Mouse (Mus musculus): Measurements from ENCODE around the gene Lrrc31.

The Lrrc31 gene

DNA sequence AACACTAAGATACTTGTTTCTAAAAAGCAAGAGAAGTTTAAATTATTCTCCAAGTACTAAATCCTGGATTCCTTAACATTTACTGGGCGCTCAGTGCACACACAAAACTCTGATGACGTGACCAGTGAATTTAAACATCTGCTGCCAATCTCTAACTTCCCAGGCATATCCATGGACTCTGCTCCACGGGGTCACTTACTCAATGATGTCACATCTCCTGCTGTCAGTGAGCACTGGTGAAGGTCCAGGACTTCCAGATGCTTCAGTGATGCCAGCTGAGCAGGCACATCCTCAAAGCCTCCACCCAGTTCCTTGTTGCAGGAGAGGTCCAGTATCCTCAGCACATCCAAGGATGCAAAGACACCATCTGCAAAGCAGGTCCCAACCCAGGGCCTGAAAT, 12.4 kb downstream of the Lrrc31 start:
- DNase-seq, result no peak

DNA sequence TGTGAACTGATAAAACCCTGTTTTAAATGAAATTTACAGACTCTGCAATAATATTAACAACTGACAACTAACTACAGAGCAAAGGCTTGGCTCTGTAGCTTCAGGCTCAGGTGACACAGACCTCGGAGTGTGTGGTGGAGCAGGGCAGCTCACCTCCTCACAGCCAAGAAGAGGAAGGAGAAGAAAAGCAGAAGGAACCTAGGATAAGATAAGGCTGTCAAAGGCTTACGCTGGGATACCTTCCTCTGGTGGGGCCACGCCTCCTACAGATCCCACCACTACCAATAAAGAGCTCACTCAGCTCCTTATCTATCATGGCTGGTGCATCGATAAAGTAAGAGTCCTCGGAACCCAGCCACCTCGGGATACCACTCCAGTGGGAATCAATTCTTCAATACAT, 16.5 kb downstream of the Lrrc31 start:
- no peak for DNase-seq

DNA sequence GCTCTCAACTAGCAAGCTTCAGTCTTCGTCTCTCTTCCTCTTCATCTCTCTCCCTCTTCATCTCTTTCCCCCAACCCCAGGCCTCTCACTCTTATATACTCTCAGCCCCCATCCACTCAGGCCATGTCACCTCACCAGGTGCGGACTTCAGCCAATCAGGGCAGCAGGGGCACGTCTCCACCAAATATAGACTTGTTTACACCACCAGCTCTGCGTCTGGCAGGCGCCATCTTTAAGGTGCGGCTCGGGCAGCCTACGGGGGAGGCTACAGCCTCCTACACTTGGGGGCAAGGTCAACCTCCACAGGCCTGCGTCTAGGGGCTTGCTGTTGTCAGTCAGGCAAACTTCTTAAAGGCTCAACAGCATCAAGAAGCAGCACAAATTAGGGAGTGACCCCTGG, 41.2 kb downstream of the Lrrc31 start:
- DNase-seq, result no peak

DNA sequence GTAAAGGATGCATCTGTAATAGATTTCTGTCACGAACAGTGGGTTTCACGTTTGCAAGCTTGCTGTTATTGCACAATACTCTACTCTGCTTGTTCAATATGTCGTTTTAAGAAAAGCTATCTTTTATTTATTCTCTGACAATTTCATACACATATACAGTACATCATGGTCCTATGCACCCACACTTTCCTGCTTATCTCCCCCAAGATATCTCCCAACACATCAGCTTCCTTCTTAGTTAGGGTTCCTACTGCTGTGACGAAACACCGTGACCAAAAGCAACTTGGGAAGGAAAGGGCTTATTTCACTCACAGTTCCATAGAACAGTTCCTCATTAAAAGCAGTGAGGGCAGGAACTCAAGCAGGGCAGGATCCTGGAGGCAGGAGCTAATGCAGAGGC, 43.7 kb downstream of the Lrrc31 start:
- DNase-seq, result no peak

DNA sequence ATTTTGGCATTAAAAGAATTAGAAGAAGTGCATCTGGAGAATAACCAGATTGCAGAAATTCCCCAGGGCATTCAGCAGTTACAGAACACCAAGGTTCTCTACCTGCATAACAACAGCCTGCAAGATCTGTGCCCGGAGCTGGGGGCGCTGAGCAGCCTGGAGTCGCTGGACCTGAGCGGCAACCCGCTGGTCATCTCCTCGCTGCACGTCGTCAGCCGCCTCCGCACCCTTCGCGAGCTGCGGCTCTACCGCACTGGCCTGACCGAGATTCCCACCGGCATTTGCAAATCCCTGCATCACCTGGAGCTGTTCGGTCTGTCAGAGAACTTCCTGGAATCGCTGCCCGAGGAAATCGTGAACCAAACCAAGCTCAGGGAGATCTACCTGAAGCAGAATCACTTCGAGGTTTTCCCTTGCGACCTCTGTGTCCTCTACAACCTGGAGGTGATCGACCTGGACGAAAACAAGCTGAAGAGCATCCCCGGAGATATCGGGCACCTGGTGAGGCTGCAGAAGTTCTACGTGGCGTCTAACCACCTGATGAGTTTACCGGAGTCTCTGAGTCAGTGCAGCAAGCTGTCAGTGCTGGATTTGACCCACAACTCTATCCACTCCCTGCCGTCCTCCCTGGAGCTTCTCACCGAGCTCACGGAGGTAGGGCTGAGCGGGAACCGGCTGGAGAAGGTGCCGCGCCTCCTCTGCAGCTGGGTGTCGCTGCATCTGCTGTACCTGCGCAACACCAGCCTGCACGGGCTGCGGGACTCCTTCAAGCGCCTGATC, 49.4 kb downstream of the Lrrc31 start:
- peak; percentile 6 to 9 for DNase-seq

DNA sequence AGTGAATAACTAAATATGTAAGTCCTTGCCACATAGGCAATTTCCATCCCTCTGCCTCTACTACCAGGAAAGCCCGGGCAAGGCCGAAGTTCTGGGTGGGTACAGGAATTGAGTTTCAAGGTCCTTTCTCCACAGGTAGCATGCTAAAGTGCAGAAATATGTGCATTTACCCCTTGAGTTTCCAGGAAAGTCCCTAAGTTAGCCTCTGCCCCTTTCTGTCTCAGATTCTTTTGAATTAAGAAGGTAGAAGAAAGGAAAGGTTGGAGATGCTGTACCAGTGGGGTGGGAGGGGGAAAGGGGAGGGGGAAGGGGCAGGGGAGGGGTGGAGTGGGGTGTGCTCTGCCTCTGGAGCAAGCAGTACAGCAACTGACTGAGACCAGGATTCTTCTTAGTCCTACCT, 51.2 kb downstream of the Lrrc31 start:
- DNase-seq, result no peak

DNA sequence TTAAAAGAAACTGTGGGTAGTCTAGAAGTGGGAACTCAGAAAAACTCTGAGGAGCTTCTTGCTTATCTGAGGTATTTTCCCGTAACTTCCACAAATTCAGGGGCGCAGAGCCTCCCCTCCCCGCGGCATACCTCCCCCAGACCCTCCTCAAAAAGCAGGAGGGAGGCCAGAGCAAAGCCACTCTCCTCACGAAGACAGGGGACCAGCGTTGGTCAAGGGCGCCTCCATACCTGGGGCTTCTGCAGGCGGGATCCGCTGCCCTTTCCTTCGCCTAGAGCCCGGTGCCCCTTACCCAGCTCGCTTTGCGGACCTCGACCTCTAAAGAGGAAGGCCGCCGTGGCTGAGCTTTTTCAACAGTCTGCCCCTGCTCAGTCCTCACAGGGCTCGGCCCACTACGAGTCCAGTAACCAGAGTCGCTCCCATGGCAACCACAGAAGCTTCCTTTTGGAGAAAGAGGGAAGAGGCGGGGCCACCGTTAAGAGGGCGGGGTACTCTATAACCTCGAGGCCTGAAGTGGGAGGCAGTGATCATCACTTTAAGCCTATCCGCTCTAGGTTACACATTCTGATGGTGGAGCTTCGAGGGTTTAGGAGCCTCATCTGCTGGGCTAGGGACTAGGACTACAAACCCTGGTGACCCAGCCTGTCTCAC, 52.1 kb downstream of the Lrrc31 start, which contains the start of gene Lrrc34:
Gene Lrrc34 (minus strand): TSS at position 430 of the 651 bp plus-strand sequence.
- no peak for DNase-seq

DNA sequence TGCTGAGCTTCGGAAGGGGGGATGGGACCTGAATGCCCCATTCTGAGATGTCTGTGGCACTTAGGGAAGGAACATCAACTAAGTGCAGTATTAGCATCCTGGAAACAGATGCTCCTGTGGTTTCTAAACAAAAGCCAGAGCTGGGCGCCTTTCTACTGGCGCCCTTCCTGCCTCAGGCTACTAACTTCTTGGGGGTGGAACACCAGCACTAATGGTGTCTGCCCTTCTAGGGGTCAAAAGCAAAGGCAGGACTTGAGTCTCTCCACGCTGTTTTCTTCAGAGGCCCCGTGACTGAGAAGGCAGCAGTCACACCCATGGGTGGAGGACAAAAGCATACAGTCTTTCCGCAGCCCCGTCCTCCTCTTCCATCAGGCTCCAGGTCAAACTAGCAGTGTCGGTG, 52.9 kb downstream of the Lrrc31 start:
- DNase-seq, result no peak

DNA sequence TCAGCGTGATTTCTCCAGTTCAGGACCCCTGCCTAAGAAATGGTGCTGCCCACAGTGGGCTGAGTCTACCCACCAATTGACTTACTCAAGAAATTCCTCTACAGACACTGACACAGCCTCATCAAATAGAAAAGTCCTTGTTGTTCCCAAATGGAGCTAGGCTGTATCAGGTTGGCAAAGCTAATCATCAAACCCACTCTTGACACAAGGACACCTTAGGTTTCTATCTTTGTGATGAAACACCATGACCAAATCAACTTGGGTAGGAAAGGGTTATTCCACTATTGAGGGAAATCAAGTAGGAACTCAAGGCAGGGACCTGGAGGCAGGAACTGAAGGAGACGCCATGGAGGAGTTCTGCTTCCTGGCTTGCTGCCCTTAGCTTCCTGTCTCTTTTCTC, 55.4 kb downstream of the Lrrc31 start, which contains the start of gene Lrriq4:
Gene Lrriq4 (plus strand): TSS at position 301 of the 400 bp plus-strand sequence.
- no peak for DNase-seq

DNA sequence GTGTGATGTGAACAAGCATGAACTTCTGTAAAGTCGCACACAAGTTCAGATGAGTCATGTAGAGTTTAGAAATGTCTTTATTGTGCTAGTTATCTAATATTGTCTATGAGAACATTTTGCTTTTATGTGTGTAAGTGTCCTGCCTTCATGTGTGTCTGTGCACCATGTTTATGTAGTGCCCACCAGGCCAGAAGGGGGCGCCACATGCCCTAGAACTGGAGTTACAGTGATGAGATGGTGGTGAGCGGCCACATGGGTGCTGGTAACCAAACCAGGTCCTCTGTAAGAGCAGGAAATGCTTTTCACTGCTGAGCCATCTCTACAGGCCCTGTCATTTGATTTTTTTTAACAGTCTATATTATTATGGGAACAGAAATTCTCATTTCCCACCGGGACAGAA, 64.0 kb downstream of the Lrrc31 start:
- no peak for DNase-seq

DNA sequence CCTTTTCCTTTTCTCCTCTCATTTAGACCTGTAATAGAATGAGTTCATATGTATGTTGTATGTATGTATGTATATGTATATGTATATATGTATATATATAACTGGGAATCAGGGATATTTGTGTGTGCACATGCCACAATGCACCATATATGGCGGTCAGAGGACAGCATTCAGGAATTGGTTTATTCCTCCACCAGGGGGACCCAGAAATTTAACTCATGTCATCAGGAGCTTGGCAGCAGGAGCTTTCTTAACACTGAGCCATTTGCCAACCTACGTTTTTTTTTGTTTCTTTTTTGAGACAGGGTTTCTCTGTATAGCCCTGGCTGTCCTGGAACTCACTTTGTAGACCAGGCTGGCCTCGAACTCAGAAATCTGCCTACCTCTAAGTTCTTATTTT, 66.0 kb downstream of the Lrrc31 start:
- no peak for DNase-seq
